Mouse (Mus musculus): ENCODE measurements at regions not wholly inside any gene's neighbourhood (a gene's known extent, or its start where the extent isn't known, plus 50 kb on each side); places are given as distances from the start of the nearest gene placed in this dataset.

- no peak for ATAC-seq
These were observed 167.1 kb downstream of the Fam169b start for GRCm38 (mm10) chr7:68440661-68441150.

GRCm38 (mm10) chr7:68428946-68429345 lies 155.3 kb downstream of the Fam169b start:
- ATAC-seq: no peak

GRCm38 (mm10) chr7:68415890-68416289 lies 142.3 kb downstream of the Fam169b start:
- ATAC-seq: no peak

DNA sequence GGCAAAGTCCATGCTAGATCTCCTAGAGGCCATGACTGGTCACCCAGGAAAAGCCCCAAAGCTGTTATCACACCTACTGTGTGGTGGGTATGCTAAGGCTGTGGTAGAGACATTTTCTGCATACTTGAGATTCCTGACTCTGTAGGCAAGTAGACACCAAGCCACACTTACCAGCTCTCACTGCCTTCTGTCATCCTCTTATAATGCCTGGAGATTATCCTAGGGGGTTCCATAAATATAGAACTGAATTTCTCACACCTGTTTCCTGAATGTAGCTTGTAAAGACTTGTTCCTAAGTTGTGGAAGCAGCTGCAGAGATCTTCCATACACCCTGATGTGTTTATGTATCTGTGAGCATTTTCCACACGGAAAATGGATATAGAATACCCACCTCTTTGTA lies 139.1 kb downstream of the Fam169b start:
- ATAC-seq: no peak

Measured in CD4-positive, CD25-positive, alpha-beta regulatory T cell, adult 4 months (primary cell).